Mouse (Mus musculus) brain, embryonic 14.5 days (tissue): ENCODE results near the gene Gmppa.

ENCODE experiments used
- CTCF ChIP-seq: fragments of 200-500 bp; IDR thresholded peaks from 2 replicates; pipeline ENCODE4 v1.5.1; 2012; ENCODE audit warnings: inconsistent platforms, mild to moderate bottlenecking, moderate library complexity, borderline replicate concordance; ENCODE audit not compliant: insufficient read depth, insufficient read length; ENCODE audit errors: extremely low read depth
- POLR2A ChIP-seq: fragments of 200-500 bp; IDR thresholded peaks from 2 replicates; pipeline ENCODE4 v1.6.1; 2012; ENCODE audit warnings: mild to moderate bottlenecking, inconsistent platforms, borderline replicate concordance; ENCODE audit not compliant: poor library complexity, insufficient read depth, insufficient read length, severe bottlenecking; ENCODE audit errors: extremely low read depth

- no peak for TF ChIP-seq CTCF
- no peak for TF ChIP-seq POLR2A
These were observed 42.6 kb upstream of the Gmppa start for GRCm38 (mm10) chr1:75393139-75393538.
